Mouse (Mus musculus) MEL (cell line): ENCODE measurements around the gene Tbc1d13.

Source experiments
- BHLHE40 ChIP-seq: IDR thresholded peaks from 2 replicates; pipeline ENCODE4 v1.6.1; 2012; ENCODE audit warnings: low read depth, mild to moderate bottlenecking, inconsistent platforms, low read length, improper control_type of control experiment, borderline replicate concordance
- CHD2 ChIP-seq: IDR thresholded peaks from 2 replicates; pipeline ENCODE4 v1.6.1; 2011; ENCODE audit warnings: low read length, improper control_type of control experiment
- CTCF ChIP-seq, 3 experiments: IDR thresholded peaks in 2 of 3; conservative IDR thresholded peaks in 1 of 3; 2 replicates each; pipeline ENCODE4 v1.5.1; 2011 to 2012; ENCODE audit warnings: low read length in 3 of 3, low read depth in 2 of 3, mild to moderate bottlenecking in 2 of 3, improper control_type of control experiment in 1 of 3, inconsistent platforms in 1 of 3, mixed read lengths in 1 of 3, moderate library complexity in 1 of 3; ENCODE audit not compliant: control insufficient read depth in 1 of 3, insufficient read depth in 1 of 3, poor library complexity in 1 of 3, severe bottlenecking in 1 of 3
- EP300 ChIP-seq, 2 experiments: IDR thresholded peaks; 2 replicates each; pipeline ENCODE4 v1.6.1; 2011; ENCODE audit warnings: improper control_type of control experiment in 2 of 2, low read length in 2 of 2, low read depth in 1 of 2, mild to moderate bottlenecking in 1 of 2
- ETS1 ChIP-seq: IDR thresholded peaks from 2 replicates; pipeline ENCODE4 v1.6.1; 2012; ENCODE audit warnings: low read depth, mild to moderate bottlenecking, inconsistent platforms, low read length, improper control_type of control experiment, moderate library complexity
- GATA1 ChIP-seq: IDR thresholded peaks from 2 replicates; pipeline ENCODE4 v1.6.1; 2011; ENCODE audit warnings: low read depth, low read length, improper control_type of control experiment
- JUND ChIP-seq: IDR thresholded peaks from 2 replicates; pipeline ENCODE4 v1.6.1; 2011; ENCODE audit warnings: low read depth, mild to moderate bottlenecking, improper control_type of control experiment, low read length
- MAX ChIP-seq: IDR thresholded peaks from 2 replicates; pipeline ENCODE4 v1.6.1; 2011; ENCODE audit warnings: low read length, improper control_type of control experiment
- POLR2A ChIP-seq, 2 experiments: IDR thresholded peaks; 2 replicates each; pipeline ENCODE4 v1.6.1; 2011 to 2012; ENCODE audit warnings: low read length in 2 of 2, mild to moderate bottlenecking in 2 of 2, control low read depth in 1 of 2, improper control_type of control experiment in 1 of 2, low read depth in 1 of 2, moderate library complexity in 1 of 2; ENCODE audit not compliant: control insufficient read depth in 1 of 2, insufficient read depth in 1 of 2, poor library complexity in 1 of 2
- RCOR1 ChIP-seq: IDR thresholded peaks from 2 replicates; pipeline ENCODE4 v1.6.1; 2012; ENCODE audit warnings: low read depth, mild to moderate bottlenecking, inconsistent platforms, low read length, improper control_type of control experiment
- TBP ChIP-seq: IDR thresholded peaks from 2 replicates; pipeline ENCODE4 v1.8.0; 2011; ENCODE audit warnings: low read depth, low read length, improper control_type of control experiment
- ZC3H11A ChIP-seq: IDR thresholded peaks from 2 replicates; pipeline ENCODE4 v1.6.1; 2012; ENCODE audit warnings: low read depth, mild to moderate bottlenecking, inconsistent platforms, low read length, improper control_type of control experiment
- ZNF384 ChIP-seq: IDR thresholded peaks from 2 replicates; pipeline ENCODE4 v1.6.1; 2012; ENCODE audit warnings: low read depth, mild to moderate bottlenecking, inconsistent platforms, low read length, improper control_type of control experiment

- TF ChIP-seq CTCF (IDR thresholded peaks at IDR 0.05 in 2 of 3, conservative IDR thresholded peaks at IDR 0.05 in 1 of 3; ENCODE audit: control insufficient read depth in 1 of 3, insufficient read depth in 1 of 3, low read depth in 2 of 3, low read length in 3 of 3, poor library complexity in 1 of 3, severe bottlenecking in 1 of 3) (peak; percentile 81 to 96 (median 94)), MAX (no peak), ETS1 (no peak), ZNF384 (no peak), EP300 (IDR thresholded peaks at IDR 0.05; ENCODE audit: low read depth in 1 of 2, low read length in 2 of 2) (no peak), CHD2 (no peak), POLR2A (IDR thresholded peaks at IDR 0.05; ENCODE audit: control insufficient read depth in 1 of 2, insufficient read depth in 1 of 2, low read depth in 1 of 2, low read length in 2 of 2, poor library complexity in 1 of 2) (no peak), RCOR1 (no peak), BHLHE40 (no peak), TBP (no peak), GATA1 (peak; percentile 45; the same call in 1 of the 2 replicates), ZC3H11A (peak; percentile 76), JUND (no peak)
Measured at GRCm38 (mm10) chr2:30106364-30106763, 27.2 kb upstream of the Tbc1d13 start.
